Mouse (Mus musculus) heart, embryonic 11.5 days (tissue): ENCODE results near the gene Dclk1. TPM values are rescaled to one million over a fixed set of nuclear protein-coding genes. Genes with fewer than 3 reads are reported as not detected.

Experiments
- ATAC-seq: fragments of 200-750 bp; cut with Nextera tagmentation; replicated peaks from 2 replicates; pipeline ENCODE4 v1.8.0; 2017; ENCODE audit warnings: moderate library complexity; ENCODE audit not compliant: insufficient number of reproducible peaks, low FRiP score, low TSS enrichment
- H3K27ac ChIP-seq: fragments of 300-500 bp; sonication (generic); 2 replicates; pipeline ENCODE4 v1.5.1; 2014; ENCODE audit warnings: mild to moderate bottlenecking, low read depth, low read length
- H3K27me3 ChIP-seq: fragments of 300-500 bp; sonication (generic); 2 replicates; pipeline ENCODE4 v1.6.1; 2014; ENCODE audit warnings: mild to moderate bottlenecking, low read length, mixed read lengths; ENCODE audit not compliant: control insufficient read depth, insufficient read depth
- H3K36me3 ChIP-seq: fragments of 300-500 bp; sonication (generic); 2 replicates; pipeline ENCODE4 v1.6.1; 2014; ENCODE audit warnings: mild to moderate bottlenecking, low read length, moderate library complexity, mixed read lengths; ENCODE audit not compliant: control insufficient read depth, insufficient read depth
- H3K4me1 ChIP-seq: fragments of 300-500 bp; sonication (generic); 2 replicates; pipeline ENCODE4 v1.6.1; 2014; ENCODE audit warnings: low read length; ENCODE audit not compliant: control insufficient read depth, insufficient read depth
- H3K4me2 ChIP-seq: fragments of 300-500 bp; sonication (generic); 2 replicates; pipeline ENCODE4 v1.6.1; 2014; ENCODE audit warnings: mild to moderate bottlenecking, moderate library complexity
- H3K4me3 ChIP-seq: fragments of 300-500 bp; sonication (generic); 2 replicates; pipeline ENCODE4 v1.5.1; 2014; ENCODE audit warnings: low read depth, low read length
- H3K9ac ChIP-seq: fragments of 300-500 bp; sonication (generic); 2 replicates; pipeline ENCODE4 v1.6.1; 2014; ENCODE audit warnings: mild to moderate bottlenecking, low read depth, low read length, moderate library complexity
- H3K9me3 ChIP-seq: fragments of 300-500 bp; sonication (generic); replicated peaks from 2 replicates; pipeline ENCODE4 v1.6.1; 2016; ENCODE audit warnings: low read length; ENCODE audit not compliant: control insufficient read depth
- WGBS: fragments of 180-500 bp; shearing (Covaris S2); extraction: QIAGEN DNeasy Blood & Tissue Kit; methylation state at CpG from one replicate; pipeline ENCODE4 v1.1.7; 2014; ENCODE audit not compliant: insufficient replicate concordance; 5-methylcytosine and 5-hydroxymethylcytosine counted together
- polyA plus RNA-seq: library from polyadenylated mRNA; unstranded; fragments of >200 nt; fragmentation: Nextera tagmentation; extraction: Ambion mirVana; gene quantifications from 2 replicates; pipeline ENCODE4 v1.2.1, GENCODE M21; 2014

Dclk1 gene
- polyA plus RNA-seq, 1 experiment from 2014 or later: 4.7 TPM

DNA sequence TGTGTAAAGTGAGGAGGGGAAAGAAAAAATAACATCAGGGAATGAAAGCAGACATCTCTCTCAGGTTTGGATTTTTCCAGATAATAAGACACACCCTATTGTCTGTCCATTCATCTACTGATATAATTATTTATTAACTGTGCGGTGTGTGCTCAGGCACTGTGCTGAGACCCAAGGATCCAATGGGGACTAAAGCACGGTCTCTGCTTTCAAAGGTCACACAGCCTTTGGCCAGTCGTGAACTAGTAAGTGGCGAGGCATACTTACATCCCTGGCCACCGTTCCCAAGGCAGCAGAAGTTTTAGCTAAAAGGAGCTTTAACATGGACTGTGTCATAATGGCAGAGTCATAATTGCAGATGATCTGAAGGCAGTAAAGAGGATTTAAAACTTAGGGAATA, 273.8 kb downstream of the Dclk1 start:
- WGBS: 80% methylated on average over 5 of the region's 5 CpGs
- Histone ChIP-seq H3K4me3 (no peak overlapping the region), H3K27me3 (no peaks in the 10 kb centered on the region), H3K36me3 (no peaks in the 10 kb centered on the region), H3K4me1 (no peaks in the 10 kb centered on the region), H3K9ac (no peak overlapping the region), H3K27ac (no peak overlapping the region), H3K9me3 (no peaks in the 10 kb centered on the region), H3K4me2 (no peak overlapping the region)
- no peak for ATAC-seq

DNA sequence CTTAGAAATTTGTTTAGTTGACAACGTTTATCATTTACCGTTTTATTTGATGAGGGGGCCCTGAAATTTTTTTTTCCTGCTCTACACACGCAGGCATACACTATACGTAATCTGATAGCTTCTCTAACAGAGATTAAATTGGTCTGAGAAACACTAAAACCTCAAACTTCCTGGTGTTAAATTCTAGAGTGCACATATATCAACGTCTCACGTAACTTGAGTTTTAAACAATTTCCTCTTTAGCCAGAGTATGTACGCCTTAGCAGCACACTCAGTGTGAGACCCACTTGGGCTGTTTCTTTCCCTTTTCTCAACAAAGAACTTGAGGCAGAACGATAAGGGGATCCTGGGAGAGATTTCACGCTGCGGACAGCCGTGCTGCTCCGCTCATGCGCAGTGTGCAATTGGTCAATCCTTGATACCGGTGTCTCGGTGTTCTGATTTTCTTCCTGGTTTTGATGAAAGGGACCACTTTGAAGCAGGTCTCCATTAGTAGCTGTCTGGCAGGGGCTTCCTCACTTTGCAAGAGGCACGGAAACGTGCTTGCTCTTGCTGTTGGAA, 275.4 kb downstream of the Dclk1 start:
- Histone ChIP-seq H3K27me3 (no peaks in the 10 kb centered on the region), H3K4me2 (0 out of 2 replicates have a peak overlapping the region, but pooled peaks have one; percentile 7), H3K9me3 (no peaks in the 10 kb centered on the region), H3K4me1 (no peaks in the 10 kb centered on the region), H3K36me3 (no peaks in the 10 kb centered on the region), H3K27ac (no peak overlapping the region), H3K9ac (no peak overlapping the region), H3K4me3 (no peak overlapping the region)
- ATAC-seq: no peak
- 58% methylated on average over 17 of the region's 17 CpGs for WGBS

DNA sequence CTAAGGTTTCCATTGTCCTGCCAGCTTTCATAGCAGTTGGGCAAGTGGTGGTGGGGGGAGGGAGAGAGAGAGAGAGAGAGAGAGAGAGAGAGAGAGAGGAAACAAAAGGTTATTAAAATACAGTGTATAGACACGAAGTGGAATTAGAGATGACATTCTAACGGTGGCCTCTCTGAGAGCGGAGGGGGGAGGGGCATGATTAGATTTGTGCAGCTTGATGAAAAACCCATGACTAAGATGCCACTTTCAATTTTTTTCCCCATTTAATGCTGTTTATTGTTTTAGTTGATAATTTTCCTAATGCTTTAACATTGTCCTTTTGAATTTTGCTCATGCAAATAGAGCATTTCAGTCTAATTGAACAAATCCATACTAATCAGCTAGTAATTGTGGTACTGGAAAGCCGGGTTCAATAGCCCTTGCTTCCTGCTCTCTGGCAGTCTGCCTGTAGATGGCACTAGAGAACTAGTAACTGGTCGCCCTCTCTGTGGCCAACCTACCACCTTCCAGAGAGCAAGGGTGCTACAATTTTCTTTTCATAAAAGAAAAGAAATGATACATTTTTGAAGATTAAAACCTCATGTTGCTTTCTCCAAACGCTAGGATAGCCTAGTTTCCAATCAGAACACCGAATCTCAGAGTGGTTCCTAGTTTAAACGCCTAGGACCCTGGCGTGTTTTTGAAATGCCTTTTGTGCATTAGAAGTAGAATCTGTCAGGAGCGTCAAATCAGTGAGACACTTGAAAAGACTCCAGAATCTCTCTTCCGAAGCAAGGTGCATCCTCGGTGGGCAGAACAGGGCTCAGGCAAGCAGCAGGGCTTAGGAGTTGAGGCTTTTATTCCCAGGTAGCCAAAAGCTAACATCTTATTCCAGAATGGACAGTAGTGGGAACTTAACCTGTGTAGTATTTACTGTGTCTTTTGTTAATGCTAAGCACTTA, 278.3 kb downstream of the Dclk1 start:
- H3K4me1 ChIP-seq: no peaks in the 10 kb centered on the region
- no peaks in the 10 kb centered on the region for H3K9me3 ChIP-seq
- no peak overlapping the region for H3K9ac ChIP-seq
- no peak for ATAC-seq
- H3K4me3 ChIP-seq: no peak overlapping the region
- H3K27ac ChIP-seq: no peak overlapping the region
- H3K4me2 ChIP-seq: no peak overlapping the region
- WGBS: 28% methylated on average over 12 of the region's 12 CpGs
- no peaks in the 10 kb centered on the region for H3K36me3 ChIP-seq
- H3K27me3 ChIP-seq: no peaks in the 10 kb centered on the region

DNA sequence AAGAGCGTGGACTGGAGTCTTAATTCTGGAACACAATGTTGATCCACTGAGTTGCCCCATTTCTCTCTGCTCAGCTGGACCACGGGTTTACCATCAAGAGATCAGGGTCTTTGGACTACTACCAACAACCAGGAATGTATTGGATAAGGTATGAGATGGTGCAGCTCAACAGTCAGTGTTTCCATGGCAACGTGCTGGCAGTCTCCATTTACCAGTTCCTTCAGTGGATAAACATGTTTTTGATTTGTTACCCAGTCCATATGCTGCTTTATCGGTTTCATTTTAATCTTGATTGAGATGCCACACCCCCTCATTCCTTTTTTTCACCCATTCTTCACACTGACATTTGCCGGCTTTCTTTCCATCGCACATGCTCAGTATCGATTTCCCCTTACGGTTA, 279.6 kb downstream of the Dclk1 start:
- Histone ChIP-seq H3K4me2 (no peak overlapping the region), H3K9me3 (no peaks in the 10 kb centered on the region), H3K9ac (no peak overlapping the region), H3K27ac (no peak overlapping the region), H3K4me1 (no peaks in the 10 kb centered on the region), H3K27me3 (no peaks in the 10 kb centered on the region), H3K36me3 (no peaks in the 10 kb centered on the region), H3K4me3 (no peak overlapping the region)
- no peak for ATAC-seq
- 79% methylated on average over 8 of the region's 8 CpGs for WGBS

DNA sequence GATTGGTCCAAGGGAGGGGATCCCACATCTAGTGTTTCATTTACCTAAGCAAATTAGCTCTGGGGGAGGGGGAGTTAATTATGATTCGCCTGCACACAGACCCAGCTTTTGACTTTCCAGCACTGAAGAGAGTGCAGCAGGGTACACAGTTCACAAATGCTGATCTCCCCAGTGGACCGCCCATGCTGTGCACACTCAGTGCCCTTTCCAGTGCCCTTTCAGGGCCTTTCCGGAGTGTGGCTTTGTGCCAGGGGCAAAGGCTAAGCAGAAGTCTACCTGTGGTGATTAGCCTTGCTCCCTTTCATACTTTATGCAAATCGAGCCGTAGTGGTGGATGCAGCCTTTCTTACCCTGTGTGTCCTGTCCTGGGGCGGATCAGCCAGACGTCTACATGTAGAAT, 281.1 kb downstream of the Dclk1 start:
- H3K4me3 ChIP-seq: no peak overlapping the region
- WGBS: 68% methylated on average over 7 of the region's 7 CpGs
- H3K27ac ChIP-seq: no peak overlapping the region
- no peak overlapping the region for H3K9ac ChIP-seq
- no peak overlapping the region for H3K4me2 ChIP-seq
- no peaks in the 10 kb centered on the region for H3K36me3 ChIP-seq
- H3K9me3 ChIP-seq: no peaks in the 10 kb centered on the region
- ATAC-seq: no peak
- no peaks in the 10 kb centered on the region for H3K27me3 ChIP-seq
- no peaks in the 10 kb centered on the region for H3K4me1 ChIP-seq

DNA sequence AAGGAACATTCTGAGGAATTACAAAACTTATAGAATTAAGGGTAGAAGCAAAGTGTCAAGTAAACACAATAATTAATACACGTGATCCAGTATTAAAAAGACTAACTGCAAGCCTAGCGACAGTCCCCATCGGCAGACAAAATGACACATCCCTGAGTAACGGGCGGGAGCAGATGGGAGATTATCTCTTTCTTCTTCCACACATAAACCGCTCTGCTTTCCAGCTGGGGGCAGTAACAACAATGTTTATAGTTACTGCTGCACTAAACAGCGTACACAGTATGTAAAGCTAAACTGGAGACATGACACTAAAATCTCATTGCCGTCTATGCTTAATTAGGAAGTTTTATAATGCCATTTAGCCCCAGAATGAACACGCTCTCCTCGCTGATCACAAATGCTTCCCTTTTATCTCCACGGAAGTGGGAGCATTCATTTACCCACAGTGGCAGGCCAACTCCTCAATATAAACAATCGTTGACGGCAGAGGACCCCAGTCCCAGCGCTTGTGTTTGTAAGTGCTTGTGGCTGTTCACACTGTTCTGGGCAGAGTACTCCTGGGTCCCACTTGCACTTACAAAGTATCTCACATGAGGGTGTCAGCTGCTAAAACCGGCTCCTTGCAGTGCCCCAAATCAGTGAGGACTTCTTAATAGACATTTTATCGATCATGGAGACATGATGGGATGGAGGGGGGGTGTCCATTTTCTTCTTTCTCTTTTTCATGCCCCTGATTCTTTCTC, 281.7 kb downstream of the Dclk1 start:
- Histone ChIP-seq H3K9ac (no peak overlapping the region), H3K9me3 (no peaks in the 10 kb centered on the region), H3K4me1 (no peaks in the 10 kb centered on the region), H3K36me3 (no peaks in the 10 kb centered on the region), H3K27me3 (no peaks in the 10 kb centered on the region), H3K4me3 (no peak overlapping the region), H3K27ac (no peak overlapping the region), H3K4me2 (no peak overlapping the region)
- ATAC-seq: no peak
- WGBS: 40% methylated on average over 16 of the region's 16 CpGs

DNA sequence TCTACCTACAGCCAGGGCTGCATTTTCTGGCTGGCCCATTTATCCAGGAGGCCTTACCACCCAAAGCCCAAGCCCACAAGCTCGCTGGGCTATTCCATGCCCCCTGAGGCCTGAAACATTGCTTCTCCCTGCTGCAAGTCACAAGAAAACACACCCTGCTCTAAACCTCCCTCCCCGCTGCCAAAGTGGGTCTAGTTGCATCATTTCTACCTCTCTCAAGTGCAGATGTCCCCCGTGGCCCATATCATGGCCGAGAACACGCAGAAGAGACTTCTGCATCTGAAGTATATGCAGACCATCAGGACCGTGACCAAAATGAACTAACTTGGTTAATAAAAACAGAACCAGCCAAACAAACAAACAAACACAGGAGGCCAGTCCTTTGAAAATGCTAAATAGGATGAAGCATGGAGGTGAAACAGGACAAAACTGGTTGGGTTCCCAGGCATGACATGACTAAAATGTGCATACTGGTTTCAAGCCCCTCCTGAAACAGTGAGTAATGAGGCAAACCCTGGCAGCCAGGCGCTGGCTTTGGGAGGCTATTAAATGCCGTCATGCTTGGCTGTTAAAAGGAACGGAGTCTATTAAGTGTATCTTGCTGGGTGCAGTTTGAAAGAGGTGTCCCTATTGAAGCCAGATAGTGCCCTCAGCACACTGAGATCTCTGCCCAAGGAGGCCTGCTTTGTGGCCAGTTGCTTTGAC, 282.5 kb downstream of the Dclk1 start:
- Histone ChIP-seq H3K27me3 (no peaks in the 10 kb centered on the region), H3K9me3 (no peaks in the 10 kb centered on the region), H3K4me1 (no peaks in the 10 kb centered on the region), H3K4me2 (no peak overlapping the region), H3K36me3 (no peaks in the 10 kb centered on the region), H3K9ac (no peak overlapping the region), H3K27ac (no peak overlapping the region), H3K4me3 (no peak overlapping the region)
- 79% methylated on average over 9 of the region's 9 CpGs for WGBS
- ATAC-seq: no peak

DNA sequence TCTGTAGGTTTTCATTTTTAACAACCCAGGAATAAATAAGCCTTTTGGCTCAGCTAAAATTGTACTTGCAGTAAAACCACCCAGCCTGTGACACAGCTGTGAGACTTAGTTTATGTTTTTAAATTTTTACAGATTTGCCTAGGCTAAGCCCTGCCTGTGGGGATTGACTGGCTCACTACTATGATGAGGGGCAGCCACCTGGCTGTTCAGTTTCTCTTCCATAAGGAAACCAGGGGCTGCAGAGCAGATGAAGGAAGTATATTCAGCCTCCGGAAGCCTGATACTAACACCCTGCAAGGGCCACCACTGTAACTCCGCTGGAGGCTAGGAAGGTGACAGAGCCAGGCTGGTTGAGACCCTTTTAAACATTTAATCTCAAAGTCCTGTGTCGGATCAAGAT, 284.3 kb downstream of the Dclk1 start:
- H3K9me3 ChIP-seq: no peaks in the 10 kb centered on the region
- 0 out of 2 replicates have a peak, but pooled peaks cover 9% of the 10 kb centered on the region for H3K4me1 ChIP-seq
- no peaks in the 10 kb centered on the region for H3K27me3 ChIP-seq
- WGBS: 38% methylated on average over 3 of the region's 3 CpGs
- no peak overlapping the region for H3K4me2 ChIP-seq
- no peak overlapping the region for H3K9ac ChIP-seq
- H3K36me3 ChIP-seq: no peaks in the 10 kb centered on the region
- H3K4me3 ChIP-seq: no peak overlapping the region
- no peak for ATAC-seq
- no peak overlapping the region for H3K27ac ChIP-seq
